Mouse (Mus musculus) adrenal gland, postnatal 25 days (tissue): ENCODE data around the gene Gm17359. TPM values are rescaled to one million over a fixed set of nuclear protein-coding genes. Genes with fewer than 3 reads are reported as not detected.

ENCODE experiments used
- DNase-seq: peaks from one replicate; pipeline ENCODE4 v3.0.0; 2021; ENCODE audit warnings: mixed read lengths
- long read RNA-seq: library from polyadenylated mRNA; stranded (forward); transcript quantifications from one replicate; pipeline ENCODE4 v2.0.0, GENCODE M21; 2021
- total RNA-seq: library from RNA; stranded (reverse); gene quantifications from 2 replicates; pipeline ENCODE4 v1.2.3, GENCODE M21; 2021

The Gm17359 gene
- not detected in 2 replicates for total RNA-seq
- long read RNA-seq: 0 reads

DNA sequence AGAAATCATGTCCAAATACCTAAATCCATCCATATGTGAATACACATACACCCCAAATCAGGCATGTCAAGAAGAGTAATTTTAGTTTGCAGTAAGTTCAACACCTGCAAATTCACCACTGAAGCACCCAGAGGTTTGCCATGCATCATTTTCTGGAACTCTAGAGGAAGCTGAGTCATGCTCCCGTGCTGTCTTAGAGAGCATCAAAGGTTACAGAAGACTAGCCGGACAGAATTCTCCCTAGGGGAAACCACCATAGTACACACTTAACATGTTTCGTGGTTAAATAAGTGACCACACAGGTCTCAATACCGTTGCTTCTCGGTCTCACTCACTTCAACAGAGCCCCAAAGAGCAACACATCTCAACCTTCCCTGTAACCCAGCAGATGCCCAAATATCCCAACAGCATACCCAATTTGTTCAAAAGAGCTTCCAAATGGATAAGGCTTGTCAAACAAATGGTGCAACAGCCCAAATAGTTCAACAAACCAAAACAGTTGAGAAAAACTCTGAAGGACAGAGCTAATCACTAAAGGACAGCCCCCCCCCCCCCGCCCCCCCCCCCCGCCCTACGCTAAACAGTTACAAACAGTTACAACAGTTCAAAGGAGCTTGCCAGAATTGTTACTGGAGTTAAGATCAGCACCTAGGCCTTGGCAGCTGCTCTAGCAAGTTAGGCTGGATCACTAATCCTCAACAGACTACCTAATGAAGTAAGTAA is at the start of gene Gm17359:
Gene Gm17359, plus strand, starts transcription at position 618 of the 723 bp plus-strand sequence.
- DNase-seq: no peak

DNA sequence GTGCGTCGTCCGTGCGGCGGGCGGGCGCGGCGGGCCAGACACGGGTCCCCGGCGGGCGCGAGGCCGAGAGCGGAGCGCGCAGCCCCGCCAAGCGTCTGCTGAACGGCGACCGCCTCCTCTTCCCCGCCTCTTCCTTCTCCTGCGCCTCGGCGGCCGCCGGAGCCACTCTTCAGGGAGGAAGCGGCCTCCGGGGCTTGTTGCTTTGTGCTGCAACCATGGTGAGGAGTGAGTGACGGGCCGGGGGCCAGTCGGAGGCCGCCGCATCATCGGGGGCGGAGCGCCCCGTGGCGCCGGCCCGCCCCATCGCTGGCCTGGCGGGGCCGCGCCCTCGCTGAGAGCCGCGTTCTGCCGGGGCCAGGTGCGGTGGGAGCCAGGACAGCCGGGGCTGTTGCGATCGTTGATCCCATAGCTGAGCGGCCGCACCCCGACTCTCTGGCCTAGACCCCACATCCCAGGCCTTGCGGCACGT is 49.3 kb upstream of the Gm17359 start:
- peak; percentile 95 for DNase-seq

GRCm38 (mm10) chr3:79287699-79288458 is 48.6 kb upstream of the Gm17359 start:
- DNase-seq: no peak

- no peak for DNase-seq
Measured at GRCm38 (mm10) chr3:79289050-79289449, 47.4 kb upstream of the Gm17359 start.

DNA sequence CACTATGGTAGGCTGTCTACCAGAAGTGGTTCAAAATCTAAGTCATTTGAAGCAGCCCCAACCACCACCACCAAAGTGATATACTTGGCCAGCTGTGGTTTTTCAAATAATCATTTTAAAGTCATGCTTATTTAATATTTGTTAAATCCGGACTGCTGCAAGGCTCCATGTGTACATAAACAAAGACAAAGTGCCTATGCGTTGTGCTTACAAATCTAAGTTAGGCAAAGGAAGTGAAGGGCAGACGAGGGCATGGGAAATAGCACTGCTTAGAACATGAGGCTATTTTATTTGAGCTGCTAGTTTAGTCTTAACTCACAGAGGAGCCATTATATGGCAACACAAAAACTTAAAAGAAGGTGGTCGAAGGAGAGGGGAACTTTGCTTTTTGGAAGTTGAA is 43.4 kb upstream of the Gm17359 start:
- DNase-seq: no peak

- no peak for DNase-seq
Measured at GRCm38 (mm10) chr3:79294701-79295100, 41.8 kb upstream of the Gm17359 start.

DNA sequence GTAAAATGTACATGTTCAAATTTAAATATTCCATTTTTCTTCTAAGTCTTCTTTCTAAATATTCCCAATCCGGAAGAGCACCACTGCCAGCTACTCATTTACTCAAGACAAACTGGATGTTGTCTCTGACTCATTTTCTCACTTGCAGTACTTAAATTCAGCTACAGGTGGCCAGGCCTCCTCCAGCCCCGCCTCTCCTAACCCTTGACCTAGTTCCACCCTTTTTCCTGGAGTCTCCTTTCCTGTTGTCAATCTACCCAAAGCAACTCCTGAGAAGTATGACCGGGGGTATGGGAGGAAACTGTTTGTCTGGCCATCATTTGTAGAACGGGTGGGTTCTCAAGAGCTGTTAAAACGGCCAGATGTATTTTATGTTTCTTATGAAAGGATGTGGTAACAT is 40.4 kb upstream of the Gm17359 start:
- no peak for DNase-seq

GRCm38 (mm10) chr3:79296586-79296985 is 39.9 kb upstream of the Gm17359 start:
- no peak for DNase-seq

GRCm38 (mm10) chr3:79297281-79297680 is 39.2 kb upstream of the Gm17359 start:
- DNase-seq: peak; percentile 11

DNA sequence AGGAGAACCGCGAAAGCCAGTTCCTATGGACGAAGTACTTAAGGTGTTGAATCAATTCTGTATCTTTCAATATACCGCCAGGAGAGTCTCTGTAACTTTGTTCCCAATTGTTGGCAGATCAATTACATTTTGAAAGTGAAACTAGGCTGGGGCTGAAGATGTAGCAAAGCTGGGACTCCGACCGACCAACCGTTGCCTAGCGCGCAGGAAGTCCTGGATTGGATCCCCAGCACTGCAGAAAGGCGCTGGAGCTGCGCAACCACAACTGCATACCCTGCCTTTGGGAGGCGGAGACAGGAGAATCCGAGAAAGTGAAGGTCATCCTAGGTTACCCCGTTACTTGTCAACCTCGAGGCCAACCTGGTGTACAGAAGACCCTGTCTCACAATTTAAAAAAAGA is 37.1 kb upstream of the Gm17359 start:
- DNase-seq: no peak

DNA sequence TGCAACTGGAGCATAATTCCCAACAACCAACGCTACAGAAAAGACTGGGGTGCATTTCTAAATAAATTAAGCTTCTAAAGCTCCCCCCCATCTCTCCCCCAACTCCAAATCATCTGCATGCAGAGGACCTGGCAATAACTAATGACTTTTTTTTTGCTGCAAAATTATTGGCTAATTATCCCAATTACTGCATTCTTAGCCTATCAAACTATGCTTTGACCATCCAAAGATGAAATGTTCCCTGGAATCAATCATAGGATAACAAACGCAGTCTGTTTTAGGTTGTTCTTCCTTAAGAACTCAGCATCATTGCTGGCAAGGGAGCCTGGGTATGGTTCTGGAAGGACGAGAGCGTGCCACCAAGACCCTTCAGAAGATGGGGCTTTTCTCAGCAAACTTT is 27.9 kb upstream of the Gm17359 start:
- no peak for DNase-seq

DNA sequence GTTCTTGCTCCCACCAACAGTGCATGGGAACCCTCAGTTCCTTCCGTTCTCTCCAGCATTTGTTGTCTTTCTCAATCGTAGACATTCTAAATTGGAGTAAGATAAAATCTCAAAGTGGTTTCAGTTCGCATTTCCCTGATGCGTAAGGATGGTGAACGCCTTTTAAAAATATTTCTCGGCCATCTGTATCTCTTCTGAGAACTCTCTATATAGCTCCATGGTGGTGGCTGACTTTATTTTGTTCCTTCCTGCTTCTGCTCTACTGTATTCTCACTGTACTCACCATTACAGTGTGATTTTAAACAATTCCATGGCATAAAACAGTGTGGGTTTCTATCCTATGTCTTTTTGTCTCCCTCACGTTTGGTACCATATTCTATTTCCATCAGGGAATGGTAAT is 26.3 kb upstream of the Gm17359 start:
- DNase-seq: no peak

DNA sequence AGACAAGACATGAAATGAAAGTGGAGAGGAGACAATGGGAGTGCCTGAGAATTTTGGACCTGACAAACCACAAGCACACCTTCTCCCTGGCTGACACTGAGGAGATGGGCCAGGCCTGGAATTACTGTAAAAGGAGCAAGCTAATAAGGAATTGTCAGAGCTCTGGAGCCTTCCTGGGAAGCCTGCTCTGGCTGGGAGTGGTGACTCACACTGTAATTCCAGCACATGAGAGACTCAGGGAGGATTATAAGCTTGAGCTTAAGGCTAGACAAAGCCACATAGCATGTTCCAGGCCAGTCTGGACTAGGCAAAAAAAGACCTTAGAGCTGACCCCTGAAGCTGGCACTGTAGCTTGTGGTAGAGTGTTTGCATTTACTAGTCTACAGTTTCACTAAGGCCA is 24.6 kb upstream of the Gm17359 start:
- DNase-seq: no peak

GRCm38 (mm10) chr3:79314006-79314698 is 22.3 kb upstream of the Gm17359 start:
- no peak for DNase-seq

- DNase-seq: no peak
Measured at GRCm38 (mm10) chr3:79324697-79325526, 11.5 kb upstream of the Gm17359 start.

- no peak for DNase-seq
Measured at GRCm38 (mm10) chr3:79329691-79330315, 6.7 kb upstream of the Gm17359 start.

DNA sequence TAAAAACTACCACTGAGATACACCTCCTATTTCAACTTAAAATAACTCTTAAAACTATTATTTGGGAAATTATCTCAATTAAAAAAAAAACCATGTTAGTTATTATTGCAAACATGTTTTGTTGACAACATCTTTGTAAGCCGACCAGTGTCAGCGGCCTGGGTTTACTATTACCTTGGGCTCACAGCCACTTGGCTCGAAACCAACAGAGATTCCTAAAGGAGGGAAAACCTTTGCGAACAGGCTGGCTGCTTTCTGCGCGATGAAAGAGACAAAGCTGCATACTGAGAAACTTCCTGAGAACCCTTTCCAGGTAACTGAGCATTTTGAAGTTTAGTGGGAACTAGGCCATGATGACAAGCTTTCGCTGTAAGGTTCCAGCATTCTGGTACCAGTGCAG is 3.4 kb upstream of the Gm17359 start:
- DNase-seq: peak; percentile 48

- no peak for DNase-seq
Measured at GRCm38 (mm10) chr3:79333643-79334200, 2.7 kb upstream of the Gm17359 start.

DNA sequence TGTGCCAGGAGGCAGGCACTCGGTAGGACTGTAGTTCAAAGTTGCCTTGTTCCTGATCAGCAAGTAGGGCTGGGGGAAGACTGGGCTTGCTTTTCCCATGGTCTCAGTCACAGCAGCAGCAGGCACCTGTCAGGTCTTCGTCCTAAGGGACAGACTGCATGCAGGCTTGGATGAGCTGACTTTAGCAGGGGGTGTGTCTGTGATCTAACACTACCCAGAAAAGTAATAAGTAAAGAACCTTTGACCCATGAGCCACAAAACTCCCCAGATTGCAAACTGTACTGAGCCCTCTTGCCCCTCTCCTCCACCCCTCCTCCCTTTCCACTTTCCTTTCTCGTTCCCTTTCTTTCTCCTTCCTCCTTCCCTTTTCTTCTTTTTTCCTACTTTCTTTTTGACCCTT is 4.3 kb downstream of the Gm17359 start:
- DNase-seq: no peak

DNA sequence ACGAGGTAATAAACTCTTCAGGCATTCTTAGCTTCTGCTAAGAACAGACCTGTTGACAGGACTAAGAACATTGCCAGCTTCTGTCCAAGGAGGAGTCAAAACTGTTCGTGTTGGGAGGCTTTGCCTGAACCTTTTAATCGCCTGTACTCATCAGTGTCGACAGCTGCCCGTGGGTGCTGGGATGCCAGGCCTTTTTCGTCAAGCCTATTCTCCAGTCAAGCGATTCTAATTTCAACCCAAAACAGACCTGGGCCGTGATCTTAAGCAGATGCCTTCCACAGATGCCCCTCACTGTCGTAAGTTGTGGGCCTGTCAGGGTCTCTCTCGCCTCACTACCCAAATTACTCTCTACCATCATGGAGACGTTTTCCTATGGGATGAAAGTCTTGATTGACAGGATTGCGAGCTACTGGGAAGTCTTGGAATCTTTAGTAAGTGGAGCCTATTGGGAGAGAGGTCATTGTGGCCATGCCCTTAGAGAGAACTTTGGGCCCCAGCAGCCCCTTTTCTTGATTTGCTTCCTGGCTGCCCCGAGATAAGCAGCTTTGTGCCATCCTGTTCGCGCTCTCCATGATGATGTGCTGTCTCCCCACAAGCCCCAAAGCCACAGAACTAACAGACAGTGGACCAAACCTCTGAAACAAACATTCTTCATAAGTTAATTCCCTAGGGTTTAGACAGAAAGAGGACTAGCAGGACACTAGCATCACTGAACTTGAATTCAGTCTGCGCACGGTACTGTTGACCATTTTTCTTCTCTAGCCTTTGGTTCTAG is 6.7 kb downstream of the Gm17359 start:
- DNase-seq: no peak
